Mouse (Mus musculus): ENCODE results near the gene Gstp1.

GRCm38 (mm10) chr19:4004331-4004730 is 33.5 kb downstream of the Gstp1 start:
- TF ChIP-seq EP300 (IDR thresholded peaks at IDR 0.05; ENCODE audit: insufficient read depth, low read depth, low read length) (no peak), CTCF (IDR thresholded peaks at IDR 0.05; ENCODE audit: low read depth, low read length) (no peak)

Measured in ES-Bruce4 (cell line).